Mouse (Mus musculus) lung, adult 2 months (tissue): ENCODE measurements around the gene Srgap2.

Experiments
- CTCF ChIP-seq: fragments of 200-500 bp; IDR thresholded peaks from 2 replicates; pipeline ENCODE4 v1.5.1; 2011; ENCODE audit warnings: mild to moderate bottlenecking, low read length, control low read depth; ENCODE audit not compliant: insufficient read depth
- POLR2A ChIP-seq: fragments of 200-500 bp; IDR thresholded peaks from 2 replicates; pipeline ENCODE4 v1.6.1; 2011; ENCODE audit warnings: low read depth, mild to moderate bottlenecking, control low read depth, low read length, borderline replicate concordance; ENCODE audit errors: extremely low read depth

GRCm38 (mm10) chr1:131523794-131524193 lies 3.4 kb downstream of the Srgap2 start:
- TF ChIP-seq POLR2A, result no peak
- no peak for TF ChIP-seq CTCF
